Mouse (Mus musculus): ENCODE results near the gene Fkbp8. TPM values are rescaled to one million over a fixed set of nuclear protein-coding genes. Genes with fewer than 3 reads are reported as not detected.

Fkbp8 gene
- 8.5 TPM for polyA plus RNA-seq (2014; fragmentation: Illumina TruSeq; extraction: RNeasy Lipid Tissue Mini Kit (QIAGEN cat#74804); ENCODE audit: low read depth, low replicate concordance)

GRCm38 (mm10) chr8:70527512-70528181 is at the start of gene Fkbp8, which contains the start of gene Kxd1:
Gene Fkbp8 (plus strand): TSS chr8:70527724.
Gene Kxd1 (minus strand): TSS chr8:70527956.

DNA sequence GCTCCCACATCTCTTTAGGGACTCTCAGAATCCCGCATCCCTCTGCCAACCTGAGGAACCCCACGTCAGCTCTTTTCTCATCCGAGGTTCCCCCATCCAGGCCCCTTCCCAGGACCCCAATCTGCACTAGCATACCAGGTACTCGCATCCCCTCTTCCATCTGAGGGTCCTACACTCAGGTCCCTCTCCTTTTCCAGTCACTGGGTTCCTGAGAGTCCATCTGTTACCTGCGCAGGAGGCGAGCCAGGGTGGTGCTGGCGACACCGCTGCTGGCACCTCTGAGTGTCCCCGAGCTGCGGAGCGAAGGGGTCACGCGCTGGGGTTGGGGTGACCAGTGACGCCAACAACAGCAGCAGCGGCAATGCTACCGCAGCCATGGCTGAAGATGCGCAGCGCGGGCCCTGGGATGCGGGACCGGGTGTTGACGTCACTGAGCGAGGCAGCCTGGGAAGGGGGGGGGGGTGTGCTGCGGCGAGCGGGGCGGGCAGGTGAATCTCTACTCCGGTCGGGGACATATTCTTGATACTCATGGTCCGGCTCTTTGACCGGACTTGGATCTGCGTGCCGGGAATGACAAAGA is 40.5 kb upstream of the Fkbp8 start, which contains the start of gene Tmem59l:
Gene Tmem59l (minus strand): TSS at position 418 of the 580 bp plus-strand sequence.

DNA sequence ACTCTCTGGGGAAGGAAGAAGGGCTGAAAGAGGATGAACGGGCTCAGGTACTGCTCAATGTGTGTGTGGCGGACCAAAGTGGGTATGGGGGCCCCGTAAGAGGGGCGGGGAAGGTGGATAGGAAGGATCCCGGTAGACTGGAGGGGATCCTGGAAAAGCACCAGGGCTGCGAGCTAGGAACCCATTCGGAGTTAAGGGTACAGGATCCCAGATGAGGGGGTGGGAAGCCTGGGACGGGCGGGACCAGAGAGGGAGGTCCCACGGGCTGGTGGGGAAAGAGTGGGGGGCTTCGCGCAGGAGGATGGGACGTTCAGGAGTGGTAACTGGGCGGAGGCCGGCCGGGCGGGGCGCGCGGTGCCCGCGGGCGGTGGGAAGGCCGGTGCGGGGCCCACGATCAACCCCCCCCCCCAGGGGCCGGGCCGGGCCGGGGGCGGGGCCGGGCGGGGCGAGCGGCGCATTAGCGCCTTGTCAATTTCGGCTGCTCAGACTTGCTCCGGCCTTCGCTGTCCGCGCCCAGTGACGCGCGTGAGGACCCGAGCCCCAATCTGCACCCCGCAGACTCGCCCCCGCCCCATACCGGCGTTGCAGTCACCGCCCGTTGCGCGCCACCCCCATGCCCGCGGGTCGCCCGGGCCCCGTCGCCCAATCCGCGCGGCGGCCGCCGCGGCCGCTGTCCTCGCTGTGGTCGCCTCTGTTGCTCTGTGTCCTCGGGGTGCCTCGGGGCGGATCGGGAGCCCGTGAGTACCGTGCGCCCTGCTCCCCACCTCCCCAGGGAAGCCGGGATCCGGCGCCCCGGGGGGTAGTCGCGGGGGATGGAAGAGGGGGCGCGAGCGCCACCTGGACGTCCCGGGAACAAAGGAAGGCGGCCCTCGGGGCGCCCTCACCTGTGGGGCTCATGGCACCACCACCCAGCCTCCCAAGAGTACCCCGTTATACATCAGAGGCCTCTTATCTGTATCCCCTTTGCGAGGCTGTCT is 34.6 kb upstream of the Fkbp8 start, which contains the start of gene Crlf1:
Gene Crlf1 (plus strand): TSS at position 495 of the 977 bp plus-strand sequence.

GRCm38 (mm10) chr8:70506328-70507026 is 21.0 kb upstream of the Fkbp8 start, which contains the start of gene Rex1bd:
Gene Rex1bd (minus strand): TSS chr8:70506752.

GRCm38 (mm10) chr8:70510228-70510915 is 17.2 kb upstream of the Fkbp8 start, which contains the start of gene Uba52:
Gene Uba52 (minus strand): TSS chr8:70510801.

GRCm38 (mm10) chr8:70539077-70539813 is 11.7 kb downstream of the Fkbp8 start, which contains the start of gene Ell:
Gene Ell (plus strand): TSS chr8:70539457.

Other genes with a start within 250 kb of the Fkbp8 start
- not detected for gene Homer3, start 244.9 kb upstream of the Fkbp8 start, polyA plus RNA-seq (2014; fragmentation: Illumina TruSeq; extraction: RNeasy Lipid Tissue Mini Kit (QIAGEN cat#74804); ENCODE audit: low read depth, low replicate concordance)
- 5.1 TPM for gene Ddx49, start 225.2 kb upstream of the Fkbp8 start, polyA plus RNA-seq (2014; fragmentation: Illumina TruSeq; extraction: RNeasy Lipid Tissue Mini Kit (QIAGEN cat#74804); ENCODE audit: low read depth, low replicate concordance)
- 1.3 TPM for gene Cope, start 225.2 kb upstream of the Fkbp8 start, polyA plus RNA-seq (2014; fragmentation: Illumina TruSeq; extraction: RNeasy Lipid Tissue Mini Kit (QIAGEN cat#74804); ENCODE audit: low read depth, low replicate concordance)
- gene Cers1, start 211.9 kb upstream of the Fkbp8 start, polyA plus RNA-seq (2014; fragmentation: Illumina TruSeq; extraction: RNeasy Lipid Tissue Mini Kit (QIAGEN cat#74804); ENCODE audit: low read depth, low replicate concordance): not detected
- gene Gdf1, start 197.9 kb upstream of the Fkbp8 start, polyA plus RNA-seq (2014; fragmentation: Illumina TruSeq; extraction: RNeasy Lipid Tissue Mini Kit (QIAGEN cat#74804); ENCODE audit: low read depth, low replicate concordance): not detected
- 3.8 TPM for gene Upf1, start 174.4 kb upstream of the Fkbp8 start, polyA plus RNA-seq (2014; fragmentation: Illumina TruSeq; extraction: RNeasy Lipid Tissue Mini Kit (QIAGEN cat#74804); ENCODE audit: low read depth, low replicate concordance)
- gene Comp, start 154.2 kb upstream of the Fkbp8 start, polyA plus RNA-seq (2014; fragmentation: Illumina TruSeq; extraction: RNeasy Lipid Tissue Mini Kit (QIAGEN cat#74804); ENCODE audit: low read depth, low replicate concordance): not detected
- gene Crtc1, start 88.1 kb upstream of the Fkbp8 start, polyA plus RNA-seq (2014; fragmentation: Illumina TruSeq; extraction: RNeasy Lipid Tissue Mini Kit (QIAGEN cat#74804); ENCODE audit: low read depth, low replicate concordance): 2.8 TPM
- gene Klhl26, start 50.8 kb upstream of the Fkbp8 start, polyA plus RNA-seq (2014; fragmentation: Illumina TruSeq; extraction: RNeasy Lipid Tissue Mini Kit (QIAGEN cat#74804); ENCODE audit: low read depth, low replicate concordance): 2.3 TPM
- not detected for gene Tmem59l, start 40.4 kb upstream of the Fkbp8 start, polyA plus RNA-seq (2014; fragmentation: Illumina TruSeq; extraction: RNeasy Lipid Tissue Mini Kit (QIAGEN cat#74804); ENCODE audit: low read depth, low replicate concordance)
- gene Crlf1, start 34.6 kb upstream of the Fkbp8 start, polyA plus RNA-seq (2014; fragmentation: Illumina TruSeq; extraction: RNeasy Lipid Tissue Mini Kit (QIAGEN cat#74804); ENCODE audit: low read depth, low replicate concordance): not detected
- gene Rex1bd, start 21.0 kb upstream of the Fkbp8 start, polyA plus RNA-seq (2014; fragmentation: Illumina TruSeq; extraction: RNeasy Lipid Tissue Mini Kit (QIAGEN cat#74804); ENCODE audit: low read depth, low replicate concordance): 2.6 TPM
- 2.6 TPM for gene Uba52, start 16.9 kb upstream of the Fkbp8 start, polyA plus RNA-seq (2014; fragmentation: Illumina TruSeq; extraction: RNeasy Lipid Tissue Mini Kit (QIAGEN cat#74804); ENCODE audit: low read depth, low replicate concordance)
- 9.0 TPM for gene Kxd1, start 232 bp downstream of the Fkbp8 start, polyA plus RNA-seq (2014; fragmentation: Illumina TruSeq; extraction: RNeasy Lipid Tissue Mini Kit (QIAGEN cat#74804); ENCODE audit: low read depth, low replicate concordance)
- gene Ell, start 11.7 kb downstream of the Fkbp8 start, polyA plus RNA-seq (2014; fragmentation: Illumina TruSeq; extraction: RNeasy Lipid Tissue Mini Kit (QIAGEN cat#74804); ENCODE audit: low read depth, low replicate concordance): 0.98 TPM
- not detected for gene Isyna1, start 66.6 kb downstream of the Fkbp8 start, polyA plus RNA-seq (2014; fragmentation: Illumina TruSeq; extraction: RNeasy Lipid Tissue Mini Kit (QIAGEN cat#74804); ENCODE audit: low read depth, low replicate concordance)
- not detected for gene Ssbp4, start 81.1 kb downstream of the Fkbp8 start, polyA plus RNA-seq (2014; fragmentation: Illumina TruSeq; extraction: RNeasy Lipid Tissue Mini Kit (QIAGEN cat#74804); ENCODE audit: low read depth, low replicate concordance)
- gene Lrrc25, start 88.4 kb downstream of the Fkbp8 start, polyA plus RNA-seq (2014; fragmentation: Illumina TruSeq; extraction: RNeasy Lipid Tissue Mini Kit (QIAGEN cat#74804); ENCODE audit: low read depth, low replicate concordance): not detected
- gene Gdf15, start 104.7 kb downstream of the Fkbp8 start, polyA plus RNA-seq (2014; fragmentation: Illumina TruSeq; extraction: RNeasy Lipid Tissue Mini Kit (QIAGEN cat#74804); ENCODE audit: low read depth, low replicate concordance): not detected
- gene Pgpep1, start 132.7 kb downstream of the Fkbp8 start, polyA plus RNA-seq (2014; fragmentation: Illumina TruSeq; extraction: RNeasy Lipid Tissue Mini Kit (QIAGEN cat#74804); ENCODE audit: low read depth, low replicate concordance): 13.4 TPM
- not detected for gene Lsm4, start 145.5 kb downstream of the Fkbp8 start, polyA plus RNA-seq (2014; fragmentation: Illumina TruSeq; extraction: RNeasy Lipid Tissue Mini Kit (QIAGEN cat#74804); ENCODE audit: low read depth, low replicate concordance)
- gene Jund, start 171.2 kb downstream of the Fkbp8 start, polyA plus RNA-seq (2014; fragmentation: Illumina TruSeq; extraction: RNeasy Lipid Tissue Mini Kit (QIAGEN cat#74804); ENCODE audit: low read depth, low replicate concordance): 44.0 TPM
- not detected for gene Iqcn, start 175.7 kb downstream of the Fkbp8 start, polyA plus RNA-seq (2014; fragmentation: Illumina TruSeq; extraction: RNeasy Lipid Tissue Mini Kit (QIAGEN cat#74804); ENCODE audit: low read depth, low replicate concordance)
- gene Gm3336, start 190.8 kb downstream of the Fkbp8 start, polyA plus RNA-seq (2014; fragmentation: Illumina TruSeq; extraction: RNeasy Lipid Tissue Mini Kit (QIAGEN cat#74804); ENCODE audit: low read depth, low replicate concordance): 31.1 TPM
- 0.19 TPM for gene Pde4c, start 196.0 kb downstream of the Fkbp8 start, polyA plus RNA-seq (2014; fragmentation: Illumina TruSeq; extraction: RNeasy Lipid Tissue Mini Kit (QIAGEN cat#74804); ENCODE audit: low read depth, low replicate concordance)
- gene Rab3a, start 227.0 kb downstream of the Fkbp8 start, polyA plus RNA-seq (2014; fragmentation: Illumina TruSeq; extraction: RNeasy Lipid Tissue Mini Kit (QIAGEN cat#74804); ENCODE audit: low read depth, low replicate concordance): 1.7 TPM
- gene Mpv17l2, start 233.2 kb downstream of the Fkbp8 start, polyA plus RNA-seq (2014; fragmentation: Illumina TruSeq; extraction: RNeasy Lipid Tissue Mini Kit (QIAGEN cat#74804); ENCODE audit: low read depth, low replicate concordance): 1.7 TPM
- gene Pik3r2, start 249.0 kb downstream of the Fkbp8 start, polyA plus RNA-seq (2014; fragmentation: Illumina TruSeq; extraction: RNeasy Lipid Tissue Mini Kit (QIAGEN cat#74804); ENCODE audit: low read depth, low replicate concordance): 1.5 TPM

Measured in sigmoid colon, adult 10 weeks (tissue).